Mouse (Mus musculus): ENCODE data around the gene Grip1.

DNA sequence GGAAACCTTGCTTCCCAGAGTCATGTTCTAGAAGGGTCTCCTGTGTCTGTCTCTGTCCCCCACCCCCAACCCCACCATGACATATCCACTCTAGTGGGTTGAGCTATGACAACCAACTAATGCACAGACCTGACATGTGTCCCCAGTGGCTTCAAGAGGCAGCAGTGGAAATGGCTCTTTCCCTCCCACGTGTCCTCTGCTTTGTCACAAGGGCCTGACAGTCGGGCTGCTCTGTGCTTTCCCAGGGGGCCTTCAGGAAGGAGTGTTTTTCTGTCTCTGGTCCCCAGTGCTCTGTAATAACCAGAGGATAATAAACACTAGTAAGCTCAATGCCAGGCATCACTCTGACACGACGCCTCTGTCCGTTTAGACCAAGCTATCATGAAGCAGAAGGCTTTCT is 271.7 kb downstream of the Grip1 start:
- TF ChIP-seq CTCF (IDR thresholded peaks at IDR 0.05) = no peak
- no peak for TF ChIP-seq EP300 (IDR thresholded peaks at IDR 0.05)
